Mouse (Mus musculus) layer of hippocampus, adult 9-10 months (tissue): ENCODE measurements around the gene Sik2.

Experiments
- DNase-seq: peaks from one replicate; pipeline ENCODE4 v3.0.0; 2022; ENCODE audit warnings: low spot score

Gene Sik2

GRCm38 (mm10) chr9:50986123-50986522 lies 22.8 kb downstream of the Sik2 start:
- no peak for DNase-seq

DNA sequence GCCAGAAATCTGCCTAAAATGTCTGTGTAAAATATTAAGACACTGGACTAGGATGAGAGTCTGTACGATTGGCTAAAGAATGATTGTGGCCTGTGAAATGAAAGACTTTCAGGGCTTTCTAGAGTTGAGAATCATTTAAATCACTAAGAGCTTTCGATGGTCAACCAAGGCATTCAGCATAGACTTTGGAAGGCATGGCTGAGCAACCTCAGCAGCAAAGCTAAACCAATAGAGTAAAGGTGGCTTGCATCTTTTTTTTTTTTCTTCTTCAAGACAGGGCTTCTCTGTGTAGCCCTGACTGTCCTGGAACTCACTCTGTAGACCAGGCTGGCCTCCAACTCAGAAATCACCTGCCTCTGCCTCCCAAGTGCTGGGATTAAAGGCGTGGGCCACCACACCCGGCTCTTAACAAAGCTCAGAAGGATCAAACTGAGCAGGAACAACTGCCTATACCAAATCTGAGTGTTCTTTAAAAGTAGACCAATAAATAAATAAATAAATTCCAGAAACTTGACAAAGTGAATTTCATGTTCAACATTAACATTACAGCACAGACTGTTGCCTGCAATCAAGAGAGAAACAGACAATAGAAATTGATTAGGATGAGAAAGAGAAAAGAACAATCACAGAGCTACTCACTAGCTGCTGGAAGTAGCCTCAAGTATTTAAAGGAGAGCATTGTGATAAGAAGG lies 27.2 kb downstream of the Sik2 start:
- DNase-seq, result no peak

DNA sequence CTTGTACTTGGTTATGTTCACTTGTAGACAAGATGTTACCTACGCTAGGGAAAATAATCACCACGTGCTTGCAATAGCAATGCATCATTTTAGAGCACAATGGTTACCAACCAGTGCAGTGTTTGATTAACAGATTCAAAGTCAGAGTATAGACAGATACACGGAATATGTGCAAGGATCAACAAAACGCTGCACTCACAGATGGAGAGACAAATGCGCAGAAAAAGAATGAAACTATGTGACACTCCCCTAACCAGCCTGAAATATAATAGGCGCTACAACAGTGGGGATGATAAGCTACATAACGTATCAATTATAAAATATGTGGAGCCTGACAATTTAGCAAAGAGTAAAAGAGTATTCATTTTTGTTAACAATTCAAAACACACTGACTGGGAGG lies 34.2 kb downstream of the Sik2 start:
- no peak for DNase-seq

- DNase-seq, result no peak
These were observed 38.5 kb downstream of the Sik2 start for GRCm38 (mm10) chr9:50970413-50970812.

DNA sequence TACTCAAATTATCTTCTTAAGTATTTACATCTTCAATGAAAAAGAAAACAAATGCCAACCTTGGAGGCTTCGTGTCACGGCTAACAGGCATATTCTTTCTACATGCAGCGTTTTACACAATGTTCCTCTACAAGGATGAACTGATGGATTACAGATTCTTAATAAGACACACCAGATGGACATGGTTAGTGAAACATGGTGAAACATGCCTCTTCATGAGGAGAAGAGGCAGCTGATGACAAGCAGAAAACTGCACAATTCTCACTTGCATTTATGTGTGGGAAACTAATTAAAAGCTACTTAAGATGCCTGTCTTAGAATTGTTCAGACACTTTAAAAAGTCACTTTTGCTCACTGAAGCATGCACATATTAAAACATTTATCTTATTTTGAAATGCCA lies 39.6 kb downstream of the Sik2 start:
- DNase-seq, result no peak

- DNase-seq, result no peak
These were observed 42.6 kb downstream of the Sik2 start for GRCm38 (mm10) chr9:50966277-50966676.

- DNase-seq, result no peak
These were observed 43.5 kb downstream of the Sik2 start for GRCm38 (mm10) chr9:50965392-50965791.

GRCm38 (mm10) chr9:50964911-50965310 lies 44.0 kb downstream of the Sik2 start:
- no peak for DNase-seq

GRCm38 (mm10) chr9:50957956-50958489 lies 50.9 kb downstream of the Sik2 start:
- DNase-seq, result no peak

- DNase-seq, result no peak
These were observed 53.7 kb downstream of the Sik2 start for GRCm38 (mm10) chr9:50955176-50955575.

DNA sequence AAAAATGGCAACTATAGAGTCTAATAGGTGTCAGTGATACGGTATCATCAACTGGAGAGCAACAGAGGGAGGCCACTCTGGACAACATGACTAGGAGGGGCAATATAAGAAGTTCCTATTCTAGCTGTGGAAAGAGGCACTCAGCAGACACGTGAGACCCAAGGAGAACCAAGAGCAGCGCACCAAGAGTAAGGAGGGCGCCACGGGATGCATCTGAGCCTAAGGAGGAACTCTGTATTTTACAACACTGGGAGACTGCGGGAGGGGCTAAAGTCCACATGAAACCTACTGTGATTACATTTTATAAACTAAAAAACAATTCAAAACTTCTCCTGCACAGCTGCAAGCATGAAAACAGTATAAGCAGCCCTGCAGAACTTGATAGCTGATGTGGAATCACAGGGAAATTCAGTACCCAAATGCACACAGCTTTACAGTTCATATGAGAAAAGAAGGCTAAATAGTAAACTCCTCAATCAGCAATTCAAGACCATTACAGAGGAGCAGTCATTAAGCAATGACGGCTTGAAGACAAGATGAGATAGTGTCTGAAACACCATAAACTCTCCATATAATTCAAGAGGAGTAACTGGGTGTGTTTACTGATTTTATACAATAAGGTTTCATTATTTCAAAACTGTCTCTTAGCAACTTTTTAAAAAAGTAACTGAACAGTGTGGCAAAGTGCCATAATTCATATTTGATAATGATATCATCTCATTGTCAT lies 60.6 kb downstream of the Sik2 start:
- DNase-seq, result no peak

DNA sequence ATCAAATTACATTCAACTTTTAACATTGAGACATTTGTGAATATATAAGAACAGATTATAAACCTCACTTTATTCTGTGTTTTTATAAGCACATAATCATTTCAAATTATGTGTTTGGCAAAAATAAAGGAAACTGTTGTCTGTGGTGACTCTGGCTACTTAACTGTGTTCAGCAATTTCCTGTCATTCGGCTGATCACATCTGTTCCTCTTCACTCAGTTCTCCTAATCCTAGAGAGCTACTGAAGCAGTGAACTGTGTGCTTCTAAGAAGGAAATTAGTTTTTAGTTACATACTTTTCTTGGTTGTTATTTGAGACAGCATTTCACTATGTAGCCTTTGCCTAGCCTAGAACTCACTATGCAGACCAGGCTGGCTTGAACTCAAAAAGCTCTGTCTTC lies 62.5 kb downstream of the Sik2 start:
- DNase-seq, result no peak

- no peak for DNase-seq
These were observed 64.0 kb downstream of the Sik2 start for GRCm38 (mm10) chr9:50944826-50945225.

GRCm38 (mm10) chr9:50942711-50943110 lies 66.2 kb downstream of the Sik2 start:
- DNase-seq, result no peak

DNA sequence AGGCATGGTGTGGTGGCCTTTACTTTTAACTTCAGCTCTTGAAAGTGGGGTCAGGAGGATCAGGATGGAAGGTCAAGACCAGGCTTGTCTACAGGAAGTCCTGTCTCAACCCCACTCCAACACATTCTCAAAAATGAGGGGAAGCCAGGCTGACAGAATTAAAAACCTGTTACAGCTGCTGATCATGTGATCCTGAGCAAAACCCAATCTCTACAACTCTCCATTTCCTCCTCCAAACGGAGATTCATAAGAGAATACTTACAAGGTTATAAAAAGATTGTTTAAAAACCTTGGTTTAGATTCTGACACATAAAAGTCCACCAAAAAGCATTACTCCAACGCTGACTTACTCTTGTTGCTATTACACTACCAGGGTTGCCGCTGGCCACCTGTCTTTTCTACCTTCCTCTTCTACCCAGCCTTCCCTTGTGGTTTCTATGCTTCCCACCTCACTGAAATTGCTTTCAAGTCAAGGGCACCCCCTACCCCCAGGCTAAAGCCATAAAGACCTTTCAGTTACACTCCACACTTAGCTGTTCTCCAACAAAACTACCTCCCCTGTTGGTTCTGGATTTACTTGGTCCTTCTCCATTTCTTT lies 67.0 kb downstream of the Sik2 start:
- no peak for DNase-seq

GRCm38 (mm10) chr9:50929986-50930385 lies 78.9 kb downstream of the Sik2 start:
- DNase-seq, result no peak

GRCm38 (mm10) chr9:50925801-50926200 lies 83.1 kb downstream of the Sik2 start:
- DNase-seq, result no peak

DNA sequence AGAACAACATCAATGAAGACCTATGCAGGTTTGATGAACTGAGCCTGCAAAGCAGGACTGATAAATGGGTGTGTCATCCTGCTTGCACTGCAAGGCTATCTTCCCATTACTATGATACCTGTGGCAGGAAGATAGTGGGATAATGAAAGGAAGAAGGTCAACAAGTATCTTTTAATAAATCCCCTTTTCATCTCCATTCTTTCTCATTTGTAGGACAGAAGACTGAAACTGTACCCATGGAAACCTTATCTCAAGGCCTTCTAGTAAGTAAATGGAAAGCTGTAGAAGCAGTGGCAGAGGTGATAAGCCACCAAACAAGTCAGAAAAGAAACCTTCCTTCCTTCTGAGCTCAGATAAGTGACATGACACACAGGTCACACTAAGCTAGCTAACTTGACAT lies 84.4 kb downstream of the Sik2 start:
- no peak for DNase-seq

DNA sequence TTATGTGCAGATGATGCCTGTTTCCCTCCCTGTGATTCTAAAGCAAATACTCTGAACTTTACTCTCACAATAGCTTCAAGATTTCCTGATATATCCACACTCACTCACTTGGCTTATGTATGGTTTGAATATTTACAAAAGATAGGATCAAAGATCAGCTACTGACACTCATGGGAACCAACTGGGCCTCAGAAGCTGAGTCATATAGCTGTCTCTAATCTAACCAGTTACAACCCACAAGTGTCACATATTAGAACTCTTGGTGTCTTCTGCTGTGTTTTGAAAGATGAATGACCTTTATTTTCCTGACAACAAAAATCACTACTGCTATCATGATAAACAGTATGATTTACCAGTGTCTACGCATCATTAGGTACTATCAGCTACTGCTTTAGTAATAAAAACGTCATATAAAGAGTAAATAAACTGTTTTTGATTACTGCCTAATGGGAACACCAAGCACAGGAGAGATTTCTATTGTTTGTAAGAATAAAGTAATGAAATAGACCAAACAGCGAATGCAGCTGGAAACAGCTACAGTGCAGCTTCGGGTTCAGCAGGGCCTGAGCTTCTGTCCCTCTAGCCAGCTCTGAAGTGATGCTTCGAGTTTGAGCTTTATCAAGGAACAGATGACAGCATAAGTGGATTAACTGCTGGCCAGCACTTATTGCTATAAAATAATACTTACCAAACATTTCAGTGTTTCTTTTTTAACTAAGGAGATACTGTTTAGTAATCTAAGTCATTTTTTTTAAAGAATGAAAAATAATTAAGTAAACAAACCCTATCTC lies 86.3 kb downstream of the Sik2 start:
- no peak for DNase-seq

DNA sequence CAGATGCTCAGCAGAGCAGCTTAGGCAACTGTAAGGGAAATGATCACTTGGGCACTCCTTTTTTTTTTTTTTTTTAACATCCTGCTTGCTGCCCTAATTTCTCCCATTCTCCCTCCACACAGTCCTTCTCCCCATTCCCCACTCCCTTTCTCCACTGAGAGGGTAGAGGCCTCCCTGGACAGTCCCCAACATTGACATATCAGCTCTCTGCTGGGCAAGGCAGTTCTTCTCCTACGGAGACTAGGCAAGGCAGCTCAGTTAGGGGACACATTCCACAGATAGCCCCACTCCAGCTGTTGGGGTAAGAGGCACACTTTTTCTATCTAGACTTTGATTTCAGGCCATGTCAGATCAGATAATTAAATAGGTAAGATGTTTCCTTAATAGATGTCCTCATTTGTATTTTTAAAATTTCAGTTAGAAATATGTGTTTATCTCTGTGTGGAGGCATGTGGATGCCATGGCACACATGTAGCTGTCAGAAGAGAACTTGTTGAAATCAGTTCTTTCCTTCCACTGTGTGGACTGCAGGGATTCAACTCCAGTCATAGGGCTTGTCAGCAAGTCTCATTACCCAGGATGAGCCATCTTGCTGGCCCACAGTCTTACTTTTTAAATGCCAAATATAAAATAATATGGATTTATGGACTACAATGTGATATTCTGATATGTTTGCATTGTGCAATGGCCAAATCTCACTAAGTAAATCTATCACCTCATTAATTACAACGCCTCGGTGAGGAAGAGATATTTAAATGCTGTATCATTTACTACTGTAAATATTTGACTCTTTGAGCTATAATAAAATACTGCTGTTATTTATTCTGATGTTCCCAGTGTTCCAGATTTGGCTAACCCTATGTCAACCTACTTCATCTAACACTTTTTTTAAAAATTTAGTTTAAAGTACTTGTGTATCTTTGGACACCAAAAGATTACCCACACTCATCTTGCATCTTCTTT lies 87.7 kb downstream of the Sik2 start:
- no peak for DNase-seq

GRCm38 (mm10) chr9:50919554-50919953 lies 89.3 kb downstream of the Sik2 start:
- DNase-seq, result no peak
